Mouse (Mus musculus) bone marrow macrophage, adult 2 months (primary cell): ENCODE results near the gene Dlg1. TPM values are rescaled to one million over a fixed set of nuclear protein-coding genes. Genes with fewer than 3 reads are reported as not detected.

Source experiments
- H3K27ac ChIP-seq: 2 replicates; pipeline ENCODE4 v1.5.1; 2012; ENCODE audit warnings: low read depth, low read length; ENCODE audit not compliant: insufficient read depth
- H3K4me1 ChIP-seq: 2 replicates; pipeline ENCODE4 v1.6.1; 2012; ENCODE audit warnings: low read length; ENCODE audit not compliant: control insufficient read depth, insufficient read depth
- H3K4me3 ChIP-seq: 2 replicates; pipeline ENCODE4 v1.5.1; 2012; ENCODE audit warnings: mild to moderate bottlenecking, low read length, moderate library complexity; ENCODE audit not compliant: insufficient read depth
- CTCF ChIP-seq: IDR thresholded peaks from 2 replicates; pipeline ENCODE4 v1.5.1; 2012; ENCODE audit warnings: low read depth, mild to moderate bottlenecking, low read length, moderate library complexity
- POLR2A ChIP-seq: IDR thresholded peaks from 2 replicates; pipeline ENCODE4 v1.6.1; 2012; ENCODE audit warnings: mild to moderate bottlenecking, low read depth, low read length, borderline replicate concordance
- polyA plus RNA-seq: library from polyadenylated mRNA; stranded (reverse); fragments of >200 nt; gene quantifications from 2 replicates; pipeline ENCODE4 v1.2.4, GENCODE M21; 2012; ENCODE audit not compliant: missing spikeins, insufficient read depth, insufficient read length

Gene Dlg1
- polyA plus RNA-seq, 1 experiment = 30.4 TPM

DNA sequence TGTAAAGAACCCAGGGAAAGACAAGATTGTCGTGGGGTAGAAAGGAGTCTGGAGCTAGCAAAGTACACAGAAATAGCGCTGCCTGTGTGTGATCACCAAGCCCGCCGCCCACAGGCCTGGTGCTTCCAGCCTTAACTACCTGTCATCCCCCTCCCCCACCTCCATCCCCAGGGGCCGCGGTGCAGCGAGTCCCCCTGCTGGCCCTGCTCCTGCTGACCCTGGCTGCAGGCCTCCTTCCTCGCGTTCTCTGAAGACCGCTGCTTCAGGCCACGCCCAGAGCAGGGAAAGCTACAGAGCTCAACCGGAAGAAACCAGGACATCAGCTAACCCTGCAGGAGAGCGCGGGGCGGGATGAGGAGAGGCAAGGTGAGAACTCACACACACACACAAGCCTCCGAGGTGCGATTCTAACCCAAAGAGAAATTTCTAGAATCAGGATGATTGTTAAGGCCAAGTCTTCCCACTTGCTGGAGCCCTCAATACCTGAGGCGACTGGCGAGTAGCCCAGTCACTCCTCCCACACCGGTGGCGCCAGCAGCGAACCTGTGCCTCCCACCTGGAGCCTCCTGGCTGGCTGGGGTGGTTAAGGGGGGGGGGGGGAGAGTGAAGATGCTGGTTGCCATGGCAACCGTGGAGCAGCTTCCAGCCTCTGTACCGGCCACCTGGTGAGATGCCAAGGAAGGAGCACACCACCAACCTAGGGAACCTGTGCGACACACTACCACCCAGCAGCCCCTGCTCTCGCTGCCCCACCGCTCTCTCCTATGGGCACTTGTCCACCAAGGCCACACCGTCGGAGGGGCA, 233.9 kb downstream of the Dlg1 start:
- H3K4me1 ChIP-seq = no peaks in the 10 kb centered on the region
- TF ChIP-seq POLR2A = no peak
- TF ChIP-seq CTCF = no peak
- no peak overlapping the region for H3K27ac ChIP-seq
- no peak overlapping the region for H3K4me3 ChIP-seq

DNA sequence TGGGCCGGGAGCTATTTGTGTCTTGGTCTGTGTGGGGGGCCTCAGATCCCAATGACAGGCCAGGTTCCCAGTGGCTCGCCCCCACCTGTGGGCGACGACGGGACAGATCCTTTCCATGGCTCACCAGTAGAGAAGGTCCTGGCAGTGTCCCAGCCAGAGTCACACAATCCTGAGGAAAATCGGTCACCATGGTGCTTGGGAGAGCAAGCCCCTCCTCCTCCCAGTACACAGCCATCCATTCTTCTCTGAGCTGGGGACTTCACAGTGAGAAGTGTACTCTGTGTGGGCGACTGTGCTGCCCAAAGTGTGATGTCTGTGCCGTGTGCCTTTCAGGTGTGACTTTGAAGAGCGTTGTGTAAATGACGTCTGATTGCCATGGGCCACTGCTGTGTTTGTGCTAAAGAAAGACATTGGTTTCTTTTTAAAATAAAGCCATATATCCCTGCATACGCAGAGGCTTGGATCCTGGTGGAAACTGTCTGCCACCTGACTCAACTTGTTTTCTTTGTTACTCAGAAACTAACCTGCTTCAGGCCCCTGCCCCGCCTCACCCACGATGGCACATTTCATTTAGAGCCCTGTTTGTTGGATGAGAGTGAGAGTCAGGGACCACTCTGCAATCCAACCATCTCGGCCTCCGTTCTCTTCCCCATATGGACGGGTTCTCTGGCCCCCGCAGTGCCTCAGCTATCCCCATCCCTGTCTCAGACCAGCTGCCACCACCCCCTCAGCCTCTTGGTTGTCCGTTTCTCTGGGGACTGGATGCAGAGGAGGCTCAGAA, 235.5 kb downstream of the Dlg1 start:
- Histone ChIP-seq H3K4me3 (no peak overlapping the region), H3K4me1 (no peaks in the 10 kb centered on the region), H3K27ac (no peak overlapping the region)
- TF ChIP-seq CTCF (no peak), POLR2A (no peak)

DNA sequence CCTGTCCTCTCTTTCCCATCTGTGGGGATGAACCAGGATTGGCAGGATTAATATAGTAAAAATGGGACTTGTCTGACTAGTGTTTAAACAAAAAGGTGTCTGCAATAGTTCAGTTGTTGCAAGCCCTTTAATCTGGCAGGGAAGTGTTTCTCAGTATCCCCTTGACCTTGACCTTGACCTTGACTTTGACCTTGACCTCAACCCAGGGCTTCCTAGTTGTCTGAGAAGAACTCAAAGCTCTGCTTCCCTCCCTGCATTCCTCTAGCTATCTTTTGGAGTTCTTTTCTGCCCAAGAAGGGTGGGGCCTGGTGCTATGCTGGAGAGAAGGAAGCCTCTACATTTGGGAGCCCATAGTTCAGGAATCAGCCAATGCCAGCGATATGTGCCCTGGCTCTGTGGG, 238.6 kb downstream of the Dlg1 start:
- no peak overlapping the region for H3K4me3 ChIP-seq
- H3K27ac ChIP-seq = no peak overlapping the region
- H3K4me1 ChIP-seq = no peaks in the 10 kb centered on the region
- TF ChIP-seq POLR2A (no peak), CTCF (no peak)

DNA sequence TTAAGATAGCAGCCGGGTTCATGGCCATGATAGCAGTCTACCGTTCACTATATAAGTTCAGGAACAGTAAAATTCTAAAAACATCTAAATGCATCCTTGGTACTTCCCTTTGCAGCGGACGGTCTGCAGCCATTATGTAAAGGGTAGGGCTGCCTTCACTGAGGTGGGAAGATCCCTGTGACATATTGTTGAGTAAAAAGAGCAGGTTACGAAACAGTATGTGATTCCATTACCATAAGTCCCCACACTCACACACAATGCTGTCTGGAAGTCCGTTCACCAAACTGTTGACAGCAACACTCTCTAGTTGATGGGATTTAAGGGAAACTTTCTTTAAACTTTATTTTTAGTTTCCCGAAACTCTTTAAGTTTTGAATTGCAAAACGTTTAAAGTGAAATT, 240.0 kb downstream of the Dlg1 start:
- no peak overlapping the region for H3K4me3 ChIP-seq
- TF ChIP-seq POLR2A (no peak), CTCF (no peak)
- no peak overlapping the region for H3K27ac ChIP-seq
- H3K4me1 ChIP-seq = no peaks in the 10 kb centered on the region

DNA sequence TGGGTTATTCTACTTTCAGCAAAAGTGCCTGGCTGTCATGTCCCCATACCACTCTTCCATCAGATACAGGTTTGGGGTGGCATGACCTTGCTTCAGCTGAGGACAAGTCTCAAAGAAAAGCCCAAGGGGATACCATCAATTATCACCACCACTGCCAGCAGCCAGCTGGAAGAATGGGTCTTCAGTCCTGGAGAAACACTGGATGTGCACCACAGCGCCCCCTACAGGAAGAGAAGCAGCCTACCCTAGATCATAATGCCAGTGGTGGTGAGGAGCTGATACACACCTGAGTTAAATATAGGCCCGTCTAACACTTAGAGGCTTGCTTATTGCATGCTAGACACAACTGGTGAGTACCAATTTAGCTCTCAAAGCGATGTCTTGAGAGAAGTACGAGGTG, 242.1 kb downstream of the Dlg1 start:
- no peak overlapping the region for H3K27ac ChIP-seq
- no peaks in the 10 kb centered on the region for H3K4me1 ChIP-seq
- TF ChIP-seq POLR2A = no peak
- TF ChIP-seq CTCF = peak; percentile 71
- H3K4me3 ChIP-seq = no peak overlapping the region

- H3K27ac ChIP-seq = no peak overlapping the region
- TF ChIP-seq POLR2A (no peak), CTCF (no peak)
- H3K4me3 ChIP-seq = peak overlapping the region; percentile 46; the same call in 1 of the 2 replicates
- no peaks in the 10 kb centered on the region for H3K4me1 ChIP-seq
Observed at GRCm38 (mm10) chr16:31905891-31906825, 242.9 kb downstream of the Dlg1 start.

GRCm38 (mm10) chr16:31906896-31907295, 243.7 kb downstream of the Dlg1 start:
- TF ChIP-seq CTCF (no peak), POLR2A (no peak)
- H3K4me3 ChIP-seq = peak overlapping the region; percentile 46; the same call in 1 of the 2 replicates

GRCm38 (mm10) chr16:31908959-31909358, 245.7 kb downstream of the Dlg1 start:
- H3K27ac ChIP-seq = no peak overlapping the region
- TF ChIP-seq POLR2A (no peak), CTCF (no peak)
- no peak overlapping the region for H3K4me3 ChIP-seq
- H3K4me1 ChIP-seq = no peaks in the 10 kb centered on the region

More at GRCm38 (mm10) chr16:31906896-31907295, 243.7 kb downstream of the Dlg1 start:
- no peak overlapping the region for H3K27ac ChIP-seq
- H3K4me1 ChIP-seq = no peaks in the 10 kb centered on the region

GRCm38 (mm10) chr16:31910281-31910847, 247.1 kb downstream of the Dlg1 start:
- no peak for TF ChIP-seq POLR2A
- TF ChIP-seq CTCF = no peak
- Histone ChIP-seq H3K27ac (no peak overlapping the region), H3K4me3 (no peak overlapping the region), H3K4me1 (no peaks in the 10 kb centered on the region)
